Mouse (Mus musculus) urinary bladder, postnatal 25 days (tissue): ENCODE measurements at regions not wholly inside any gene's neighbourhood (a gene's known extent, or its start where the extent isn't known, plus 50 kb on each side); places are given as distances from the start of the nearest gene placed in this dataset.

Experiments
- DNase-seq: peaks from one replicate; pipeline ENCODE4 v3.0.0; 2022; ENCODE audit warnings: low spot score

DNA sequence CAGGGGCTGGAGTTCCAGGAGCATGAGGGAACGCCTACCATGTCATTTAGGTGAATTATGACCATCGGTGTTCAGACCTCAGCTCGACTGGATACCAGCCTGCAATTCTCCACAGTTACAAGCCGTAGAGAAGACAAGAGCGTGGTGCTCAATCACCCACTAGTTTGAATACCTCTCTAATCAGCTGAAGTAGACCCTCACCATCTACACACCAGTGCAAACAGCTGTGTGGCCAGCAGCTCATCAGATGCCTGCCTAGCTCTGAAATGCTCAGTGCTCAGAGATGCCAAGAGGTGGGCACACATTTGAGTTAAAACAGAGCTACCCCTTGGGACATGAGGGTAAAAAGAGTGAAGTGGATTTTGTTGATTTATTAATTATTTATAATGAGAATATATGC lies 660.2 kb downstream of the Magi1 start:
- DNase-seq = no peak

DNA sequence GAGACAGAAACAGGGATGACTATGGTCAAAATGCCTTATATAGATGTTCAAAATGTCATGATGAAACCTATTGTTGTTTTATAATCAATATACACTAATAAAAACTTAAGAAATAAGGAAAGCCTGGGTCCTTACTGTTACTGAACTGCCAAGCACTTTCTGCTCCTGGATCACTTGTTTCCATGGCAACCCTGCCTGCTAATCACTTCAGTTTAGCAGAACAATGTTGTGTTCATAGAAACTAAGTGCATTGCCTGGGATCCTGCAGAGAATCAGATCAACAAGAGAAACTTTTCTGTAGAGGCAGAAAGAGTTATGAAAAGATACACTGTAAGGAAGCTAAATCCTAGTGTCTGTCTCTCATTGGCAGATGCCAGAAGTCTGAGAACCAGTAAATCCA lies 666.8 kb downstream of the Magi1 start:
- DNase-seq = no peak

DNA sequence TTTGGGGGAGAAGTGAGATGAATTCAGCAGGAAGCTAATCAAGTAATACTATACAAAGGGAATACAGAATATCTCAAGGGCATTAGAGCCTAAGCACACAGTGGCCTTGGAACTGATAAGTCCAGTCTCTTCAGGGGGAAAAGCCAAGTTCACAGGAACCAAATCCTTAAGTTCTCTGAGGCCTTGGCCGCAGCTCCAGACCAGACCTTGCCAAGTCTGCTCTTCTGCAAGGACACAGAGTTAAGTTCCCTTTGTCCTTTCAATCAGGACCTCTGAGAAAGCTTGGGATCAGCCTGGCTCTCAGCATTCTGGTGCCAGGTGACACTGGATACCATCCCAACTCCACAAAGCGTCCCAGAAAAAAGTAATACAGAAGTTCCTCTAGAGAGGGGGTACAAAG lies 657.1 kb upstream of the Adamts9 start:
- no peak for DNase-seq

DNA sequence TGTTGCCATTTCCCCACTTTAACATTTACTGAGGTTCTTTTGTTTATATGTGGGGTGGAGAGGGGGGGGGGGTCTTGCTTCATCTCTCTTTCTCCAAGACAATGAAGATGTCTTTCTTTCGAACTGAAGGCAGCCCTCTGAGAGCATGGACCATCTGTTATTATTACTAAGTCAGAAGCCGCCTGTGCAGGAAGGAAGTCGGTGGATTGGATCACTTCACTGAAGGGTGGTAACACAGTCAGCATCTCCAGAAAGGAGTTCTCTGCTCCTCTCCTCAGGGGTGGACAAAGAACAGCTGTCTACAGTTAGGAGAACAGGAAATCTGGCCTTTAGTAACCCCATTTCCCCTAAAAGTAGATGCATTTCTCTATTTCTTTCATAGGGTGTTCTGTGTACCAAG lies 656.1 kb upstream of the Adamts9 start:
- DNase-seq = no peak

DNA sequence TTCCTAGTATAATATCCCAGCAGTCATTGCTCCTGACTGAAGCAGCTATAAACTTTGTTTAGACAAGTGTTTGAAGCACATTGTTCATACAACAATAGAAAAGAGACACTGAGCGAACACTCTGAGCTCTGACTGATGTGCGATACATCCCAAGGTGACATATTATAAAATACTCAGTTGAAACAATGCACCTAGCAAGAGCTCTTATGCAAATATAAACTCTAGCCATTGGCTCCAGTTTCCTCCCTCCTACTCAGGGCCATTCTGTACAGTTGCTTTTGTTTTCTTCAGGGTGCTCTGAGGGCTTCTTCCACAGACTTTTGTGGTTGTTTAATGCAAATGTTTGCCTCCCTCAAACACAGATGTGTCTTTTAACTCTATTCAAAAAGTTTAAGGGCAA lies 646.6 kb upstream of the Adamts9 start:
- no peak for DNase-seq

DNA sequence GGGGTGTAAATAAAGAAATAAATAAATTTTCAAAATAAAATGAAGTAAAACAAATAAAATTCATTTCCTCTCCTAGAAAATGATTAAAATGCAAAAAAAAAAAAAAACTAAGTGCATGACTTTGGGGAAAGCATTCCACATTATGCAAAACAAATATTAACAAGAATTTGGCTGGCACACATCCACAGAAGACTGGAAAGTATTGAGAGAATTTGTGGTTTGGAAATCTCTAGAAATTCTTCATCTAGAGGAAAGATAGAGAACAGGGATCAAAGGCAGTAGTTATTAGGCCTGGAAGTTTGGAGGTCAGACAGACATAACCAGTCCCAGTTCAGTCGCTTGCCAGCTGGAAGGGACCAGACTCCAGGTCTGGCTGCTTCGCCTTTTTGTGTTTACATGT lies 643.6 kb upstream of the Adamts9 start:
- DNase-seq = no peak

DNA sequence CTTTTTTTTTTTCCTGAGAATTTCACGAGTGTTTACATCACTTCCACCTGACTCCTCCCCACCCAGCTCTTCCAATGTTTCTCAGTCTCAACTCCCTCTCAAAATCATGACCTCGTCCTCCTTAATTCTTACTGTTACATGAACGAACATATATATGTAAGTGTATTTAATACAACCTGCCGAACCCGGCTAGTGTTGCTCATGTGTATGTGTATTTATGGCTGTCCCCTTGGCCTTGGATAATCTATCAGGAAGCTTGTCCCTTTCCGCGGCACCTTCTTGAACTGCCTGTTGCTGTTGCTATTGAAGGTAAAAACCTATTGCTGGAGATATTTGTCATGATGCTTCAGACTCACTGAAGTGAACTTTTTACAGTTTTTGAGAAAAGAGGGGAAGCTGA lies 637.8 kb upstream of the Adamts9 start:
- no peak for DNase-seq

DNA sequence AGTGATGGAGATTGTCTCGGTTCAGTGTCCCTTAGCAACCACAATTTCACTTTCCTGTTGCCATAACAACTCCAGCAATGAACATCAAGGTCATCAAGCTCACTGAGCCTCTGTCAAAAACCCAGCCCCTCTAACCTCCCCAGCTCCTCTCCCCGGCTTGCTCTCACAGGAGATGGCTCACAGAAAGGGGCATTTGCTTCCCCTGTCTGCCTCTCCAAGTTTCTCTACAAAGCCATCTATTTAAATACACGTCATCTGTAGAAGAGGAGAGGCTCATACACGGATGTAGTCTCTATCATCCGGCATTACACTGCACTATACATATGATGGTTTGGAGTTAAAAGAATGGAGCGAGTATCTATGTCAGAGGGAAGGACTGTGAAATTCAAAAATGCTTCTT lies 637.4 kb upstream of the Adamts9 start:
- no peak for DNase-seq

DNA sequence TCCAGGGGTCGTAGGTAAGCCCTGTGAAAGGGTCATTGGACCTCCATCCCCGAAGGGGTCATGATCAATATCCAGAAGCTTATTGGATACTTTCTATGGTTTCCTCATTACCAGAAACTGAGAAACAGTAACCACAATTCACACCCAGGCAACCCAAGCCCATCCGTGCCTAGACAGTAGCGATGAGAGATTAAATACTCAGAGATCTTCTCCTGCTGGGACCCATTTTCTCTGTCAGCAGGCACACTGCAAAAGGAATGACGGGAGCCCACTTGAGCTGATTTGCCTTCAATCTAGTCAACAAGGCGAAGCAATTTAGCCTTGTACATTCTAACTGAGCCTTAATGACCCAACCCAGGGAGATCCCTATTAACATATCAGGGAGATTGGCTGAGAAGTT lies 632.0 kb upstream of the Adamts9 start:
- DNase-seq = no peak

DNA sequence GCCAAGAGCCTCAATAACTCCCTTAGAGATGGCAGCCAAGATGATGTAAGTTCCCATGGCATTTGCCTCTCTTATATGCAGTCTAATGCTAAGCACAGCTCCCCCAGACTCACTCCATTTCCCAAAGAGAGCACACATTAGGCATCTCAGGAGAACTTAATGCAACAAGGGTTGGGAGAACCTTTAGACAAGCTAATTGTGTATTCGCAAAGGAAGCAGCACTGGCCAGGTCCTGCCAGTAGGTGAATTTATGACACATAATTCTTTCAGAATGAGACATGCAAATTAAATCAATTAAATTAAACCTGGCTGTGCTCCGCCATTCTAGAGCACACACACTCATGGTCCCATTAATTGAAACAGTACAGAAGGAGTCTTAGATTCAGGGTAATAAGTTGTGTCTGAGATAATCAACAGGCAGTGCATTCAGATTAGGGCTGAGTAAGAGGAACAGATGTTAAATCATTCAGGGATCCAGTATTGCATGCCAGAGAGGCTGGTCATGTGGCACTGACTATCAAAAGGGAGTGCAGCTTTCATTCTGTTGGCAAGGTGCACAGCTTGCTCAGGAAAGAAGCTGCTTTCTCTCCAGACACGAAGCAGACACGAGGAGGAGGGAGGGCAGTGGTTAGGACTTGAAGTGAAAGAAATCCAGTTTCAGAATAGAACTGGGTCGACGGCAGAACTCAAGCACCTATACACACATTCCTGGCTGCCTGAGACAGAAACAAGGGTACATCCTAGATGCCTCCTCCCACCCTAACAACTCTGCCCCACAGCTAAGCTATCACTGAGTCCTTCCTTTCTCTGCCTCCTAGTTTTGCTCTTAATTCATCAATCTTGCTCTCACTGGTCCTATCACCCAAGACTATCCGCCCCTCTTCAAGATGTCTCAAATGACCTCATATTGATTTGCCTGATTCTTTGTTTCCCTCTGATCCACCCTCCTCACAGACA lies 630.7 kb upstream of the Adamts9 start:
- DNase-seq = no peak

DNA sequence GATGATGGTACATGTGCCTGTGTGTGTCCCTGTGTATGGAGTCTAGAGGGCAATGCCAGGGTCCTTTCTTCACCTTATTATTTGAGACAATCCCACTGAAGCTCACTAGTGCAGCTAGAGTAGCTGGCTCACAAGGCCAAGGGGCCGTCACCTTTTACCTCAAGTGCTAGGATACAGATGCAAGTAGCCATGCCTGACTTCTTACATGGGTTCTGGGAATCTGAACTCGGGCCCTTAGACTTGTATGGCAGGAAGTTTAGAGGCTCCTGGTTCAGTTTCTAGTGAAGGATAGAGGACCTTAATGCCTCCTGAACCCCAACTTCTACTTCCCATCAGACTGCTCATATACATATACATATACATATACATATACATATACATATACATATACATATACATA lies 626.6 kb upstream of the Adamts9 start:
- no peak for DNase-seq

DNA sequence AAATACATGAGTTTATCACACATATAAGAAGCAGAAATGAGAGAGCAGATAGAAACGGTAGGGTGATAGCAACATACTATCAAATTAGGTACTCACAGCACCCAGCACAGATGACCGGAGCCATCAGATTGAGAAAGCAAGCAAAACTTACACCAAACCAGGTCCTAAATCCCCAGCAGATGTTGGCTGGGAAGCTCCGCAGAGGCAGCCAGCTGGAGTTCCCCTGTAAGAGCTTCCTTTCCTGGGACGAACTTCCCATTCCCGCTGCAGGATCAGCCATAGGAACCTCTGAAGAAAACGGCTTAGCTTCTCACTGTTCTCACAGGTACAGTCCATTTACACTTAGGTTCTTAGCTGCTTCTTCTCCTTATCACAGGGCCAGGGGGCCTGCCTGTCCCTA lies 625.9 kb upstream of the Adamts9 start:
- DNase-seq = no peak

DNA sequence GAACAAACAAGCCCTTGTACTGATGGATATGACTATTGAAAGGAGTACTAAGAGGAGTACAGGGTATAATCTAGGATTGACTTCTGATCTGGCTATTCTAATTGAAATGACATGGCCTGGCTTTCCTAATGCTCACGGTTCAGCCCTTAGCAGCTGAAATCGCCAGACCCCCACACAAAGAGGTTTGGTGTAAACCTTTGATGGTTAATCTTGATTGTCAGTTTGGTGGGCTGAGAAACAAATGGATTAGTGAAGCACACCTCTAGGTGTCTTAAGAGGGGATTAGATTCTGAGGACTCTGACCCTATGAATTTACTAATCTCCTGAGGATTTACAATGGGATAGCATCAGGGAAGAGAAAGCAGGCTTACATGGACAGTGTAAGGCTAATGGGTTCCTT lies 623.4 kb upstream of the Adamts9 start:
- DNase-seq = no peak

DNA sequence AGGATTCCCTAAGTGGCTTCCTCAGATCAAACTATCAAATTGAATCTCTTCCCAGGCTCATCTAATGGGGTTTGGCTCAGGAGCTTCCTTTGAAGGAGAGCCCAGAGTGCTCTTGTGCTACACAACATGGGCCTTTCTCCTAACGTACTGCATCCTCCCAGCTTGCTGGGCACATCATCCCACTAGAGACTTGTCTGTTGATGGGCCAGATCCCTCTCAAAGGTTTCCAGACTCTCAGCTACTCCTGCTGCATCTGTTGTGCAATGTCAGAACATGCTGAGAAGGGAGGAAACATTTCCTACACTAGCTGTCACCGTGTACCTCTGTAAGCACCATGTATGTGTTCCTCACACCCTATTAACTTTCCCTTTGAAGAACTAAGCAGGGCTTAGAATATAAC lies 605.0 kb upstream of the Adamts9 start:
- no peak for DNase-seq

DNA sequence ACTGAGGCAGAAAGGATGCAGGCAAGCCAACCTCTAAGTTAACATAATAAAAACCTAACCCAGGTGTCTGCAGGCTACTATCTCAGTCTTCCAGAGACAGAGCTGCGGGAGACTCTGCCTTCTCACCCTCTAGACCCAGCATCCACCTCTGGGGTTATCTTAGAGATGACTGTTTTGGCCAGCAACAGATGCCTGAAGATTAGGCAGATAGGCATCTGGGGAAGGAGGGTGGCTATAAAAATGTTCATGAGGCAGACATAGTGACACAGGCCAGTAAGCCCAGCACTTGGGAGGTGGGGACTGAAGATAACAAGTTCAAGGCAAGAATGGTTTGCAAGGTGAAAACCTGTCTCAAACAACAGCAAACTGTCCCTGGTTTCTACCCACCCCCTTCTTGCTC lies 601.0 kb upstream of the Adamts9 start:
- DNase-seq = no peak

DNA sequence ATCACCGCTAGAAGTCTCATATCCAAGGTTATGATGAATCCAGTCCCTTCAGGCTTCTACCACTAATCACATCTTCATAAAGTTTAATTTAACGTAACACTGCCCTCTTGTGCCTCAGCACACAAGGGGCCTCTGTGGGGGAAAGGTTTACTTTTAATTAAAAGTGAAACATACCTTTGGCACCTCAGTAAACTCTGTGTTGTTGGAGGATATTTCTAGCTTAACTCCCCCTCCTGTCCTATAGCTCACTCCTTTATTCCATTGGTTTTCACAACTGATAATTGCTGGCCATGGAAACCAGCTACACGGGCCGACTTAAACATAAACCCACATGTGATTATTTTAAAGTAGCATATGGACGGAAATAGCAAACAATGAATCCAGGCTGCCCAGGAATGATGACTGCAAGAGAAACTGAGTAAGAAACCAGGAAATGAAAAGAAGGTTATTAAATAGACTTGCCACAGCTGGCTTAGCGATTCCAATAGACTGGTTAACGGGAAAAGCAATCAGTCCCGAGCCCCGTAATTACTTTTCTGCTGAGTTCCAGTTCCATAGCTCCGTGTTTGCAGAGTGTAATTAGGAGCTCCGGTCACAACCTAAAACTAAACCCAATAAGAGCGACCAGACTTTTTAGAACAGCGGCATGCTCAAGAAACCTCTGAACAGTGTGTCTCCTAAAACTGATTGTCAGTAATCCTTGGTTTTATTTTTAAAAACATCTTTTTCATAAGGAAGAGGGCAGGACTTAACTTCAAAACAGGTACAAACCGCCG lies 600.2 kb upstream of the Adamts9 start:
- DNase-seq = no peak

DNA sequence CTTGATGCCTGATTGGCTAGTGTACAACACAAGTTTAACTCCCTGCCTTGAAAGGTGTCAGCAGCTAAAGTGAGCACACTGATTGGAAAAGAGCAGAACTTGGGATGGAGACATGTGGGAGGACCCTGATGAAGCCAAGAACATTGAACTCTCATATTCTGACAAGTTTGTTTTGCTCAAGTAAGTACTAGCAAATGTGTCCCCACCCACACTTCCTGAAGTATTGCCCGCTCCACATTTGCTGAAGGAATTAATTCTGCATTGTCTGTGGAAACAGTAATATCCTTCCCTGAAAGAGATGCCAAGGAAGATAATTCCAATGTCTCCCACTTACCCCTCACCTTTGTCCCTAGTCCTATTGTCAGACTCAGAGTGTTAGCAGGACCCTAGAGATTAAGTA lies 596.3 kb upstream of the Adamts9 start:
- no peak for DNase-seq

DNA sequence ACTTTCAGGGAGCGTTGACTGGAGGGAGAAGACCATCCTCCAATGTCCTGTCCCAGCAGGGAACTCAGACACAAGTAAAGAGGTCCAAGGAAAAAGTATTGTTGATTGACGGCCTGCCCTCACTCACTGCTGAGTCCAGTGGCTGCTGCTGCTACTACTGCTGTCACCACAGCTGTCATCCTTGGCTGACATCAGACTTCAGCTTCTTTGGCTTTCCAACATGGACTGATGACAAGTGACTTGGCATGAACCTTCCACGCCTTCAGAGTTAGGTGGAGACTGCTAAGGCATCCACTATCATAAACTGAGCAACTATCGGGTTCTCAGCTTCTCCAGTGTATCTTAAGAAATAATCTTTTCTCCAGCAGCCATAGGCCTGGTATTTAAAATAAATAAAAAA lies 595.9 kb upstream of the Adamts9 start:
- DNase-seq = no peak

DNA sequence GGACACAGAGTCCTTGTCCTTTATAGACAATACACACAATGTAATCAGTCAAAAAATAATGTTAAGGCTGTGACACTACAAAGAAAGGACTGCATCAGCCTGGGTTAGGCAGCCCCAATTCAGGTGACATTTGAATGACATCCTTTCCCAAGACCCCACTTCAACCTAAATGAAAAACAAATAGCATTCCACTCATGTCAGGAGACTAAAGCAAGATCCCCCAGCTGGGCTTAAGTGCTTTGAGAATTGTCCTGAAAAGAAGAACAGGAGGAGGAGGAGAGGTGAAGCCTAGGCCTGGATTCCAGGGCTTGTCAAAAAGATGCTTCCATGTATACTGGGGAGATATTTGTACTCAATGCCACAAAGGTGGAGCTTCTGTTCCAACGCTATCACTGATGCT lies 594.7 kb upstream of the Adamts9 start:
- no peak for DNase-seq

DNA sequence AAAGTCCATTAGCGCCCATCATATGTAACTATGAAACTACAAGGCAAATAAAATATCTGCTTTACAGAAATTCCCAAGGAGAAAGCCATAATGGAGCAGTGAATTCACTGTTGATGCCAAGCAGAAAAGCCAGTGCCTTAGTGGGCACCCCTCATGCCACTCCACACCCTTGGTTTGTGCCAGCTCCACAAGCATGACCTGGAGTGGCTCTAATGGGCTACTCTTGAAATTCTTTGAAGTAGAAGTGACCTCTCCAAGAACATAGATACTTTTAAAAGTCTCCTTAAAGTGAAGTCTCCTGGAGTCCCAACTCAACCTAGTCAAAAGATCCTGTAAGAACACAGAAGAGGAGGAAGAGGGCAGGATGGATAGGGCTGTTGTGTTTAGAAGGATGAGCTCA lies 593.8 kb upstream of the Adamts9 start:
- no peak for DNase-seq

DNA sequence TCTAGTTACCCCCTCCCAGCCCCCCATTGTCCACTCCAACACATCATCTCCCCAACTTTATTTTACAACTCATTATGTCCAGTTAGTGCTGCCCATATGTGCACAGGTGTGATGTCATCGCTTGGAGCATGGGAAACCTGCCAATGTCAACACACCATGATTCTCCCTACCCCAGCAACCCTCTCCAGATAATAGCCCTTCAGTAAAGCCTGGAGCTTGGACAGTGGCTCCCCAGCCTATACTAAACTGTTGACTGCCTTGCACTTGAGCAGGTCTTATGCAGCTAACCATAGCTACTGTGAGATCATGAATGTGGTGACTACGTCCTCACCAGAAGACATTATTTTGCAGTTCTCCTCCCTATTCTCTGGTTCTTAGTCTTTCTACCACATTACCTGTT lies 570.5 kb upstream of the Adamts9 start:
- no peak for DNase-seq

DNA sequence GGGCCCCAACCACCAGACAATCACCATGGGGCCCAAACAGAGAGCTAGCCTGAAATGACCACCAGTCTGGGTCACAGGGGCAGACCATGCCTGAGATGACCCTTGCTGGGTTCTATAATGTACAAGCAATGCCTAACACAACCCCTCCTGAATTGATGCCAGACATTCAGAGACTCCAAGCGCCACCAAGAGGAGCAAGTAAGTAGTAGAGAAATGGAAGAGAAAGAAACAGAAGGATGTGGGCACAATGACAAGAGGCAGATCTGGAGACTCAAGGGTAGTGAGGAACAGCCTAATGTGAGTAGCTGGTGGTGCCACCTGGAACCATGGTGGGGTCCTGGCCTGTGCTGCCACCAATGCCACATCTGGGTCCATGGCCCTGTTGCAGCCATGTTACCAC lies 566.6 kb upstream of the Adamts9 start:
- no peak for DNase-seq

DNA sequence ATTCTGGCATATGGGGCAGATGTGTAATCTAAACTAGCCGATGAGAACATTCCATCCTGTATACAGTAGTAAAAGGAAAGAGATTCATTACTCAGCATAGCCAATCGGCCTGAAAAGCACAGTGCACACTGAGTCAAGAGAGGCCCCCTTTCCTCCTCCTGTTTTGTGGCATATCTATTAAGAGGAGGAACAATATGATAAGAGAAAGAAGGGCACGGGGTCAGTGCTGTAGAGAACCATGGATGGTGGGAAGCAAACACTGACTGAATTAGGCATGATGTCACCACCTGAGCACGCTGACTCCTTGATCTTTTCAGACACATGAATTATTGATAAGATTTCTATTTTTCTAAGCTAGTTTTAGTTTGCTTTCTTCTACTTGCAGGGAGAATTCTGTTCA lies 554.5 kb upstream of the Adamts9 start:
- DNase-seq = no peak
